Mouse (Mus musculus) gastrocnemius, postnatal 4 days (tissue): Measurements from ENCODE around the gene Alox12e. TPM values are rescaled to one million over a fixed set of nuclear protein-coding genes. Genes with fewer than 3 reads are reported as not detected.
A peak's percentile ranks its signal among the peaks of the same experiment; 100 is the strongest.
"Not testable (repeated sequence)": the region's sequence is repeated elsewhere in the genome, so short reads cannot be mapped to it uniquely, and the experiment has no call there.

Source experiments
- DNase-seq, 2 experiments: peaks; one replicate each; pipeline ENCODE4 v3.0.0; 2021 to 2022; ENCODE audit warnings: low spot score in 2 of 2, mixed read lengths in 2 of 2
- long read RNA-seq, 2 experiments: library from polyadenylated mRNA; stranded (forward); transcript quantifications; one replicate each; pipeline ENCODE4 v2.0.0; 2021
- total RNA-seq, 2 experiments: library from RNA; stranded (reverse); gene quantifications; 2 replicates each; pipeline ENCODE4 v1.2.3; 2021

The Alox12e gene
- total RNA-seq, result under 1 TPM in 1 of 2 experiments, not detected in 1; 0.13 TPM
- long read RNA-seq, experiment 1, result 0 reads
- long read RNA-seq, experiment 2, result 0 reads

DNA sequence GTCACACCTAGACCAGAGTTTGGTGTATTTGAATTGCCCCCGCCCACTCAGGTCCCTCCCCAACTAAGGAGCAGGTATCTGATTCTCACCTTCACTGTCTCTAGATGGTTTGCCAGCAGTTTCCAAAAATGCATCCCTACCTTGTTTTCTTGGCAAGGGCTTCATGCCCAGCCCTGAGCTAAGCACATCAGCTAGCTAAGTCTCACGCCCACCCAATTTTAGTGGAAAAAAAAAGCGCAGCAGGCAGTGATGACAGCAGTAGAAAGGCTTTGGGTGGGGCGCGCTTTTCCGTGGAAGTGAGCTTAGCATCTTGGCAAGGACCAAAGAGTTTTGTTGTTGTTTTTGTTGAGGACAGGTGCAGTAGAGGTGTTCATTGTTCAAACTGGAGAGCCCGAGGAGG, at the start of gene Alox12e:
Alox12e (minus strand) TSS at position 101 of the 400 bp plus-strand sequence.
- DNase-seq, result no peak

DNA sequence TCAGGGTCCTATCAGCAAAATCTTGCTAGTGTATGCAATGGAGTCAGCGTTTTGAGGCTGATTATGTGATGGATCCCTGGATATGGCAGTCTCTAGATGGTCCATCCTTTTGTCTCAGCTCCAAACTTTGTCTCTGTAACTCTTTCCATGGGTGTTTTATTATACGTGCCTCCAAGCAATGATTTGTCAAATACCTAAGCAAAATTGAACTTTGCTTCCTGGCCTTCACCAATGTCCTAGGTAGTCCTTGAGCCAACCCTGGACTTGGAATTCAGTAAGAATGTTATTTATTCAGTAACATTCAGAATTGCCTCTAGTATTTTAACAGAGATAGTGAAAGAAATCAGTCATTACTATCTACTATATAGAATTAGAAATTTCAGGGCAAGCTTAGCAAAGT, 46.2 kb upstream of the Alox12e start:
- DNase-seq, result not testable (repeated sequence)

- not testable (repeated sequence) for DNase-seq
These were observed 45.3 kb upstream of the Alox12e start for GRCm38 (mm10) chr11:70367701-70368100.

DNA sequence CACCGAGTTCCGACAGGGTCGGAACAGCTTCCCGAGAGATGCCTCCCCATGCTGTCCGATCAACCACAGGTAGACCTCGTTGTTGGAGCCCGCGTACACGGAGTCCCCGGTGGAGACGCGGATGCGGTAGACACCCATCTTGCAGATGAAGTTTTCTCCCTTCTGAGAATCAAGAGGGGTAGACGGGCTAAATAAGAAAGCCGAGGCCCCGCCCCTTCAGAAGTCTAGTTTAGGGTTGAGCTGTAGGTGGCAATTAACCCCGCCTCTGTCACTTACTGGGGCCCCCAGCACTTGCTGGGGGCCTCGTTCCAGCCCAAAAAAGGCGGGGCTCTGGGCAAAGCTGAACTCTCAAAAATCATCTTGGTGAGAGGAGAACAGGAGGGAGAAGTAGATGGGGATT, 29.4 kb upstream of the Alox12e start, which contains the start of gene Alox15:
Alox15 (minus strand) TSS at position 164 of the 400 bp plus-strand sequence.
- no peak for DNase-seq

DNA sequence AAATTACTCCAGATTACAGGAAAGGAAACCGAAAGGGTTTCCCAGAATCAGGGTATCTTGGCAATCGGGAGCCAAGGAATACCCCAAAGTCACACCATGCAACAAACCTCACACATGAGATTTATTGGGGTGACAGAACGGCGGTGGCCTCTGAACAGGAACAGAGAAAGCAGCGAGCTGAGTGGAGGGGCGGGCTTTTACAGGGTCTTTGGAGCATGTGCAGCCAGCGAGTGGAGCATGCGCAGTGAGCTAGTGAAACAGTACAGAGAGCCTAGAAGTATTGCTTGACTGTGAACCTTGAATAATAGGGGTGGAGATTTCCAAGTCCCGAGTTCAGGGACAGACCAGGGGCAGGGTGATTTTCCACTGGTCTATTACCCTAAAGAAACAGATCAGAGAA, 26.2 kb upstream of the Alox12e start:
- DNase-seq, result no peak

DNA sequence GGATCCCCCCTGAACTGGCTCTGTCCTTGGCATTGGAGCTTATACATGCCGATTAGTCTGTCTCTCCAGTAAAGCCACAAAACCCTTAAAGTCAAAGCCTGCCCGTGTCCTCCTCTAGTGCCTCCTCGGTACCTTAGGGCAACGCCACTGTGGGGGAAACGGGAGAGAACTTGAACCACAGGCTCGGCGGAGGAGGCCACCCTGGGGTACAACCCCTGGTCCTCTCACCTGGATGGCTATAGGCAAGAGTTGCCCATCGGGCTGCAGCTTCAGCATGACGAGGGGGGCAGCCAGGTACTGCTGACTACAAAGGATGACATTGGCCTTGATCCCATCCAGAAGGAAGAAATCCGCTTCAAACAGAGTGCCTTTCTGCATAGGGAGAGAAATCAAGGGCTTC, 25.4 kb upstream of the Alox12e start:
- DNase-seq, result no peak

- DNase-seq, result no peak
These were observed 23.1 kb upstream of the Alox12e start for GRCm38 (mm10) chr11:70345546-70345945.

GRCm38 (mm10) chr11:70345061-70345460, 22.6 kb upstream of the Alox12e start:
- DNase-seq, result no peak

- no peak for DNase-seq
These were observed 17.1 kb upstream of the Alox12e start for GRCm38 (mm10) chr11:70339481-70339880.

GRCm38 (mm10) chr11:70334477-70334876, 12.0 kb upstream of the Alox12e start:
- DNase-seq, result peak; percentile 37 to 70

- DNase-seq, result no peak
These were observed 2.3 kb upstream of the Alox12e start for GRCm38 (mm10) chr11:70324726-70325125.

DNA sequence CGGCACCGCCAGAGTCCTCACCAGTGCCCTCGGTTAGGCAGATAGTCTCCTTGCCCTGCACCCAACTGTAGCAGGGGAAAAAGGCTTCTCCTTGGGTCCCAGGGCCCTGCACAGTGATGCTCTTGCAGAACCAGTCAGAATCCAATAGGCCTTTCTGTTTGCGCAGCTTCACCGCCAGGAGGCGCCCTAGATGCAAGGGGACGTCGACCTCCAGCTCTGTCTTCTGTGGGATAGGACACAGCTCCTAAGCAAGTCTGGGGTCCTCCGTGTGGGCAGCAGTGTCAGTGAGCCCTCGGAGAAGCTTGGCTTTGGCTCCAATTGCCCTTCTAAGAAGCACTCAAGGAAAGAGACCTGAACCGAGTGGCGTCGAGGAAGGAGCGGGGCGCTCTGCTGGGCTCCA, 764 bp downstream of the Alox12e start:
- peak in 1 of 2 experiments; percentile 58 for DNase-seq

DNA sequence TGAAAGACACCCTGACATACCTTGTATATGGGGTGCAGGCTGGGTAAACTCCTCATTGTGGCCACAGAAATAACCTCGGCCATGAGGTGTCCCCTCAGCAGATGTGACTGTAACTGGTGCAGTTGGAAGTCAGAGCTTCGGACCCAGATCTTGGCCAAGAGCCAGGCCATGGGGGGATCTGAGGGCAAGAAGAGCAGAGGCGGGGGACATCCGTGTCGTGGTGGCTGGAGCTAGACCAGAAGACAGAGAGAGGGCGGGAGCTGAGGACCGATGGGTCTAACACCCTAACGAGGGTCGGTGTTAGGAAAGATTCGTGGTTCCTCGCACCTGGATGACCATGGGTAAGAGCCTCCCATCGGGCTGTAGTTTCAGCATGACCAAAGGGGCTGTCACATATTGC, 2.8 kb downstream of the Alox12e start:
- DNase-seq, result no peak

DNA sequence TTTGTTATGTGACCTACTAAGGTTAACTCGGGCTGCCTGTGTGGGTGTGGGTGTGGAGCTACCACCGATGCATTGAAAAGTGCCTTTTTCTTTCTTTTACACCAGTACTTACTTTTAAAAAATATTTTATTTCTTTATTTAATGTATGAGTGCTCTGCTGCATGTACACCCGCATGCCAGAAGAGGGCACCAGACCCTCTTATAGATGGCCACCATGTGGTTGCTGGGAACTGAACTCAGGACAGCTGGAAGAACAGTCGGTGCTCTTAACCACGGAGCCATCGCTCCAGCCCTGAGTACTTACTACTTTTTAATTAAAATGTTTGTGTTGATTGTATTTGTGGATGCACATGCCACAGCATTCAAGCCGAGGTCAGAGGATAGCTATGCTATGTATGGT, 8.6 kb downstream of the Alox12e start:
- no peak for DNase-seq

GRCm38 (mm10) chr11:70309341-70309740, 13.1 kb downstream of the Alox12e start:
- peak in 1 of 2 experiments; percentile 27 for DNase-seq

- no peak for DNase-seq
These were observed 14.1 kb downstream of the Alox12e start for GRCm38 (mm10) chr11:70308296-70308695.

DNA sequence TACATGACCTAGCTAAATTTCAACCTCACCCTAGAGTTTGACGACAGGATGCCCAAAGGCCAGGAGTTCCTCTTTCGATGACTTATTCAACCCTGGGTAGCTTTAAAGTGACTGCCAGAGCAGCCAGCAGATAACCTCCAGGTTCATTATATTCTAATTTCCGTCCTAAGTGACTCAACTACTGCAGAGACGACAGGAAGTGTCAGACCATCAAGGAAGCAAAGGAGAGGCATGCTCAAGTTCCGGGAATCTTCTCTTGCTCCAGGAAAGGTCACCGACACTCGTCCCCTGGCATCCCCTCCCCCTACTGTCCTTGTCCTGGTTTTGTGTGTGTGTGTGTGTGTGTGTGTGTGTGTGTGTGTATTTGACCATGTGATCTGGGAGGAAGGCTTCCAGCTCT, 16.3 kb downstream of the Alox12e start:
- no peak for DNase-seq

DNA sequence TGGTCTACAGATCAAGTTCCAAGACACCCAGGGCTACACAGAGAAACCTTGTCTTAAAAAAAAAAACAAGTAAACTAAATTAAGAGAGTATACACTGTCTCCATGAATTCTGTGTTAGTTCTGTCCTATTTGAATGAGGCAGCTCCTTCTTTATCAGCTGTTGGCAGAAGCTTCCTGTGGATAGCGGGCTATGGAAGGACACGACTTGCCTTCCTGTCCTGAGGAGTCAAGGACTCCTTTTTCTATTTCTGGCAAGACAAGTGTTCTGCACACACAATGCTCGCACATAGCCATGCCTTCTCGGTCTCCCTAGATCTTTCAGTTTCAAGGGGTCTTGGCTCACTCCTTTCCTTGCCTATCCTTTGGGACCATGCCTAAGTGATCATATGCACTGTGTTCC, 20.1 kb downstream of the Alox12e start:
- no peak for DNase-seq

DNA sequence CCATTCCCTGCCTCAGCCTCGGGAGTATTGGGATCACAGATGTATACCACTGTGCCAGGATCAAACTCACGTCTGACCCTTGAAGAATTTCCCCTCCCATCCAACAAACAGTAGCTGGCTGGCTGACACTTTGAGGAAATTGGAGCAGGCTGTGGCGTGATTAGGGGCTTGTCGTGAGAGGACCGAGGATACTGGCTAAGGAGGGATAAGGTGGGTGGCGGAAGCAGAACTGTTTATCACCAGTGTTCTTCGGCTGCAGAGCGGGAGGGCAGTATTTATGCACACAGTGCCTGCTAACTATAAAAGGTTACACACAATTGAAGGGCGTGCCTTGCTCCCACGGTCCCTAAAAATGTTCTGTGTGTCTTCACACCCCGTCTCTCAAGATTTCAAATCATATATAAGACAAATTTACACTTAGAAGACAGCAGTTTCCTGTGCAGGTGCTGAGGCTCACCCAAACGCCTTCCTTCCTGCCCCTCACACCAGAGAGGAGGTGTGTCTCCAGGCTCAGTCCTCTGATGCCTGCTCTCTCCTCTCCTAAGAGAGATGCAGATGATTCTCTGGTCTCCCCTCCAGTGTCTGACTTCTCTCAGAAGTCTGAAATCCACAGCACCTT, 24.5 kb downstream of the Alox12e start:
- no peak for DNase-seq

- DNase-seq, result no peak
These were observed 25.0 kb downstream of the Alox12e start for GRCm38 (mm10) chr11:70297405-70297804.

GRCm38 (mm10) chr11:70293881-70294280, 28.5 kb downstream of the Alox12e start:
- no peak for DNase-seq

- no peak for DNase-seq
These were observed 31.2 kb downstream of the Alox12e start for GRCm38 (mm10) chr11:70291235-70291634.

- DNase-seq, result peak in 1 of 2 experiments; percentile 36
These were observed 33.2 kb downstream of the Alox12e start for GRCm38 (mm10) chr11:70289236-70289635.
